Mouse (Mus musculus) lung, embryonic 15.5 days (tissue): Measurements from ENCODE around the gene Ndufs2. TPM values are rescaled to one million over a fixed set of nuclear protein-coding genes. Genes with fewer than 3 reads are reported as not detected.
"Not testable (repeated sequence)": the region's sequence is repeated elsewhere in the genome, so short reads cannot be mapped to it uniquely, and the experiment has no call there.

Experiments
- ATAC-seq: fragments of 200-750 bp; cut with Nextera tagmentation; 2 replicates; pipeline ENCODE4 v1.8.0; 2017; ENCODE audit warnings: moderate number of reproducible peaks, borderline replicate concordance; ENCODE audit not compliant: low FRiP score, low TSS enrichment; ENCODE audit errors: extremely low read depth
- H3K27ac ChIP-seq: fragments of 300-500 bp; sonication (generic); 2 replicates; pipeline ENCODE4 v1.5.1; 2015; ENCODE audit warnings: moderate library complexity, mild to moderate bottlenecking, inconsistent platforms
- H3K27me3 ChIP-seq: fragments of 300-500 bp; sonication (generic); 2 replicates; pipeline ENCODE4 v1.6.1; 2015; ENCODE audit warnings: inconsistent platforms
- H3K36me3 ChIP-seq: fragments of 300-500 bp; sonication (generic); 2 replicates; pipeline ENCODE4 v1.6.1; 2015; ENCODE audit warnings: inconsistent platforms
- H3K4me1 ChIP-seq: fragments of 300-500 bp; sonication (generic); 2 replicates; pipeline ENCODE4 v1.6.1; 2015; ENCODE audit warnings: inconsistent platforms
- H3K4me2 ChIP-seq: fragments of 300-500 bp; sonication (generic); 2 replicates; pipeline ENCODE4 v1.6.1; 2015; ENCODE audit warnings: inconsistent platforms, mild to moderate bottlenecking, moderate library complexity
- H3K4me3 ChIP-seq: fragments of 300-500 bp; sonication (generic); 2 replicates; pipeline ENCODE4 v1.5.1; 2015; ENCODE audit warnings: mild to moderate bottlenecking, inconsistent platforms
- H3K9ac ChIP-seq: fragments of 300-500 bp; sonication (generic); 2 replicates; pipeline ENCODE4 v1.6.1; 2015; ENCODE audit warnings: inconsistent platforms
- H3K9me3 ChIP-seq: fragments of 300-500 bp; sonication (generic); 2 replicates; pipeline ENCODE4 v1.6.1; 2016; ENCODE audit warnings: inconsistent platforms
- WGBS: fragments of 180-500 bp; shearing (Covaris S2); methylation state at CpG from one replicate; pipeline ENCODE4 v1.1.7; 2015; 5-methylcytosine and 5-hydroxymethylcytosine counted together
- polyA plus RNA-seq: library from polyadenylated mRNA; unstranded; fragments of >200 nt; fragmentation: Nextera tagmentation; extraction: Ambion mirVana; gene quantifications from 2 replicates; pipeline ENCODE4 v1.2.1, GENCODE M21; 2015

The Ndufs2 gene
- polyA plus RNA-seq, 1 experiment from 2014 or later: 241 TPM

DNA sequence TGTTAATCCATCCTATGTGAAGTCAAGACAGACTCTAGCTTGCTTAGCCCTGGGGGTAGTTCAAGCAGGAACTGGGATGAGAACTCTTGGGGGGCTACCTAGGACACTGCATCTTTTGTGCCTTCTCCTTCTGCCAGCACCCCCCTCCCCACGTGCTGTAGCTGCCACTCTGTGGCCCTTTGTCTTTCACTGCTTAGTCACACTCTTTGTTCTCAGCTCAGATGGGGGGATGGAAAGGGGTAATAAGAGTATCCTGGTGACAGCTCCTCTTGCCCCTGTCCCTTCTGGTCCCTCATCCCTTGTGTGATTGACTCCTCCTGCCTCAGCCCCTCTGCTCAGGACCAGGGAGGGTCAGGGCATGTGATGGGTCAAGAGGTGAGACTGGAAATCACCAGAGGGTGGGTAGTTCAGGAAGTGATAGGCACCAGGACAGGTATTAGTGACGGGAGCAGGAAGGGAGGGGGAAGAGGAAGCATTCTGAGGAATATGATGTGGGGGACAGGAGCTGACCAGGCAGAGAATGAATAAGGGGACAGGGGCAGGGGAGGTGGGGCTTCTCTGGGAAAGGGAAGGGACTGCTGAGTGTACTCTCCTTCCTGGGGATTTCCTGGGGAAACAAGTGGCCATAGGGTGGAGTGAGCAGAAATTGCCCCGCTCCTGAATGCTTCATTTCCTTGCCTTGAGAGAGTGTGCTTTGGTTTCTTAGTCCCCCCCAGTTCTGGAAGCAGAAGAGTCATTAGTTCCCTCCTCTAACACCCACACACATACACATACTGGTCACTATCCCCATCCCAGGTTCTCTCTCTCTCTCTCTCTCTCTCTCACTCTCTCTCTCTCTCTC is 2.6 kb downstream of the Ndufs2 start:
- 57% methylated on average over 3 of the region's 3 CpGs for WGBS
- no peak overlapping the region for H3K4me3 ChIP-seq
- peak overlapping the region; percentile 96 for H3K27ac ChIP-seq
- no peak overlapping the region for H3K9ac ChIP-seq
- 0 out of 2 replicates have a peak, but pooled peaks cover 4% of the 10 kb centered on the region for H3K27me3 ChIP-seq
- peak overlapping the region; percentile 23 for H3K4me2 ChIP-seq
- no peaks in the 10 kb centered on the region for H3K9me3 ChIP-seq
- peaks cover 66% of the 10 kb centered on the region for H3K4me1 ChIP-seq
- no peak; the same call in 1 of the 2 replicates for ATAC-seq
- H3K36me3 ChIP-seq: peaks cover 12% of the 10 kb centered on the region; the same call in 1 of the 2 replicates

GRCm38 (mm10) chr1:171247916-171248315 is 3.3 kb downstream of the Ndufs2 start:
- WGBS: 28% methylated on average over 4 of the region's 4 CpGs
- no peaks in the 10 kb centered on the region for H3K9me3 ChIP-seq
- peak overlapping the region; percentile 96 for H3K27ac ChIP-seq
- peaks cover 19% of the 10 kb centered on the region; the same call in 1 of the 2 replicates for H3K36me3 ChIP-seq
- 0 out of 2 replicates have a peak overlapping the region, but pooled peaks have one; percentile 48 for H3K9ac ChIP-seq
- H3K4me3 ChIP-seq: peak overlapping the region; percentile 84
- no peak for ATAC-seq
- peaks cover 66% of the 10 kb centered on the region for H3K4me1 ChIP-seq
- peak overlapping the region; percentile 71 for H3K4me2 ChIP-seq
- H3K27me3 ChIP-seq: 0 out of 2 replicates have a peak, but pooled peaks cover 4% of the 10 kb centered on the region

GRCm38 (mm10) chr1:171247453-171247841 is 3.7 kb downstream of the Ndufs2 start:
- Histone ChIP-seq H3K9me3 (no peaks in the 10 kb centered on the region), H3K36me3 (peaks cover 24% of the 10 kb centered on the region; the same call in 1 of the 2 replicates), H3K4me2 (peak overlapping the region; percentile 71), H3K27ac (peak overlapping the region; percentile 96), H3K9ac (peak overlapping the region; percentile 48), H3K27me3 (0 out of 2 replicates have a peak, but pooled peaks cover 4% of the 10 kb centered on the region), H3K4me1 (peaks cover 61% of the 10 kb centered on the region), H3K4me3 (peak overlapping the region; percentile 84)
- 7% methylated on average over 13 of the region's 13 CpGs for WGBS
- 0 out of 2 replicates have a peak, but pooled peaks have one; percentile 6 for ATAC-seq

GRCm38 (mm10) chr1:171246709-171247452 is 4.3 kb downstream of the Ndufs2 start:
- WGBS: under 1% methylated on average over 41 of the region's 41 CpGs
- H3K4me3 ChIP-seq: peak overlapping the region; percentile 84
- peaks cover 56% of the 10 kb centered on the region for H3K4me1 ChIP-seq
- H3K9ac ChIP-seq: peak overlapping the region; percentile 85
- ATAC-seq: peak; percentile 86
- H3K27ac ChIP-seq: peak overlapping the region; percentile 96
- H3K27me3 ChIP-seq: 0 out of 2 replicates have a peak, but pooled peaks cover 4% of the 10 kb centered on the region
- peaks cover 27% of the 10 kb centered on the region; the same call in 1 of the 2 replicates for H3K36me3 ChIP-seq
- H3K9me3 ChIP-seq: no peaks in the 10 kb centered on the region
- peak overlapping the region; percentile 75 for H3K4me2 ChIP-seq

DNA sequence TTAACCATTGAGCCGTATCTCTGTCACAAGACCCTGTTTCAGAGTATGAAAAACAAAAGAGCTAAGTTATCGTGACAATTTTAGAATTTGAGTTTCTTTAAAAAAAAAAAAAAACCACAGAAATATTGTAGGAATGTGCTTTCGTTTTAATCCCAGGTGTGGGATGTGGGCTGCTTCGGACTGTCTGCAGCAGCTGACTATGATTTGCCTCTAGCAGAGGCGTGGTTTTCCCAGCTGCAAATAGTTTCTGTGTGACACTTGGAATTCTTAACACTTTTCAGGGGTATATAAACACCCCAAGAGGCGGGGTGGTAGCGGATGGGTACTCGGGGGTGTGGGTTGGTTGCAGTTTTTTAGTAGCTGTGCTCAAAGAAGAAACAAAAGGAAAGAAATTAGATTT is 5.8 kb downstream of the Ndufs2 start:
- H3K9me3 ChIP-seq: no peaks in the 10 kb centered on the region
- peaks cover 41% of the 10 kb centered on the region for H3K4me1 ChIP-seq
- no peak overlapping the region for H3K9ac ChIP-seq
- H3K4me2 ChIP-seq: 0 out of 2 replicates have a peak overlapping the region, but pooled peaks have one; percentile 75
- 76% methylated on average over 8 of the region's 8 CpGs for WGBS
- no peaks in the 10 kb centered on the region for H3K27me3 ChIP-seq
- H3K4me3 ChIP-seq: no peak overlapping the region
- no peak overlapping the region for H3K27ac ChIP-seq
- no peak for ATAC-seq
- peaks cover 42% of the 10 kb centered on the region for H3K36me3 ChIP-seq

DNA sequence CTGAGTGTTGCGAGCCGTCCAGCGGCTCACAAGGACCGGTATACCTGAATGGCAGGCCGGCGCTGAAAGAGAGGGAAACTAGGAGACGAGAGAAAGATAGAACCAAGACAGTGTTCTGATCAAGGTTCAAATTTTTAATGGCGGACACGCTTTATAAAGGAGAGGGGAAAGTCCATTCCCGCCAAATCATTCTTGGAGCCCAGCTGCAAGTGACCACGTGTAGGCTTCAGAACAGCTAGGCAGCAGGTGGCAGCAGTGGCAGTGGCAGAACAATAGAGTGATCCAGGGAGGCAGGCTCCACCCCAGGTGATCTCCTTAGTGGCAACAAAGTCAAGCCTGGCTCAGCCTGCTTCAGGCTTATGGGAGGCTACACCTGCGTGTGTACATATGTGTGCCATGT is 9.2 kb downstream of the Ndufs2 start:
- not testable (repeated sequence) for H3K27me3 ChIP-seq, H3K27ac ChIP-seq, ATAC-seq, H3K9ac ChIP-seq, H3K4me2 ChIP-seq, H3K9me3 ChIP-seq, H3K4me3 ChIP-seq
- Histone ChIP-seq H3K36me3 (peaks cover 73% of the 10 kb centered on the region), H3K4me1 (peaks cover 13% of the 10 kb centered on the region)
- 83% methylated on average over 12 of the region's 12 CpGs for WGBS

GRCm38 (mm10) chr1:171240911-171241310 is 10.3 kb downstream of the Ndufs2 start:
- Histone ChIP-seq H3K27me3 (no peaks in the 10 kb centered on the region), H3K27ac (no peak overlapping the region), H3K4me2 (no peak overlapping the region), H3K36me3 (peaks cover 83% of the 10 kb centered on the region), H3K4me1 (peaks cover 7% of the 10 kb centered on the region), H3K9me3 (no peaks in the 10 kb centered on the region), H3K9ac (no peak overlapping the region), H3K4me3 (no peak overlapping the region)
- WGBS: 88% methylated on average over 10 of the region's 10 CpGs
- no peak for ATAC-seq

DNA sequence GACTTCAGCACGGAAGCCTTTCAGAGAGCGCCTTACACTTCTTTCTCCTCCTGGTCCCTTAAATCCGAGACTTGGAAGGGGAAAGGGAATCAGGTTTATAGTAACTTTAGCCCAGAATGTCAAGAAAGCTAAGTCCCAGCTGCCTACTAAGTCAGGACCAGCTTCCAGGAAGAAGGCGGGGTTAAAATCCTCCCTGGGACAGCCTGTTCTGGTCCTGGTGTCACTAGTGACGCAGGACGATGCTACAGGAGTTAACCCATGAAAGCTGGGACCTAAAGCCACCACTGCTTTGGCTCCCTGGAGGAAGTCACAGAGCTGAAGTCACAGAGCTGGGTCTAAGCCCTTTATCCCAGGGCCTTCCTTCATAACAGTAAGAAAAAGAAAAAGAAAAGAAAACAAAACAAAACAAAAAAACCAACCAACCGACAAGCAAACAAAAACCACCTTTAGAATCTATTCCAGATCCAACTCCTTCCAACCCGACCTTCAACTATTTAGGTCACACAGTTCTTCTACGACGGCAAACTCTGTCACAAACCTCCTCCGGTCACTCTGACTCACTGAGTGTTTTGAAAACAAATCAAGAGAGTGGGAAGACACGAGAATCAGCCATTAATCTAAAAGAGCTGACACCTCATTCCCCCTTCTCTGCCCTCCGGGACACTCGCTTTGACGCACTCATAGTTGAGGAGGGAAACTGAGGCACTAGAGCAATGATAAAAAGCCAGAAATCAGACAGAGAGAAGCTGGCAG is 11.0 kb downstream of the Ndufs2 start:
- H3K27ac ChIP-seq: no peak overlapping the region
- 63% methylated on average over 15 of the region's 15 CpGs for WGBS
- H3K9ac ChIP-seq: no peak overlapping the region
- no peak for ATAC-seq
- H3K9me3 ChIP-seq: no peaks in the 10 kb centered on the region
- H3K4me3 ChIP-seq: no peak overlapping the region
- no peak overlapping the region for H3K4me2 ChIP-seq
- no peaks in the 10 kb centered on the region for H3K27me3 ChIP-seq
- peaks cover 90% of the 10 kb centered on the region for H3K36me3 ChIP-seq
- H3K4me1 ChIP-seq: no peaks in the 10 kb centered on the region

- 67% methylated on average over 14 of the region's 14 CpGs for WGBS
- ATAC-seq: no peak
- Histone ChIP-seq H3K27me3 (no peaks in the 10 kb centered on the region), H3K4me2 (no peak overlapping the region), H3K4me1 (no peaks in the 10 kb centered on the region), H3K36me3 (peaks cover 92% of the 10 kb centered on the region), H3K27ac (no peak overlapping the region), H3K9ac (no peak overlapping the region), H3K9me3 (no peaks in the 10 kb centered on the region), H3K4me3 (no peak overlapping the region)
These were observed 12.7 kb downstream of the Ndufs2 start for GRCm38 (mm10) chr1:171238463-171238862.

DNA sequence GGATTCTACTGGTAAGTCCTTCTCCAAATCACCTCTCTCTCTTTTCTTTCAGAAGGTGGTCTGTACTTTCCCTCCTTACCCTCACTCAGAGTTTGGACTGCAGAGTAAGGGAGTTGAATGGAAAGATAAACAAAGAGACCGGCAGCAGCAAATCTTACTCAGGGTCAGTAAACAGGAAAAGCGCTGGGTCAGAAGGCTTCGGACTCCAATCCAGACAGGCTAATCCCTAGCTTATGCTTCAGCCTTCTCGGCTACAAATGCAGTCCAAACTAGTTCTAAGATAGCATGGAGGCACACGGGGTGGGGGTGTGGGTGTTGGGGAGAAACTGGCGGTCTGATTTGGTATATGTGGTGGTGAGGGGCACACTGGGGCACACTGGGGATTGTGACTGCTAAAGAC is 13.8 kb downstream of the Ndufs2 start:
- 66% methylated on average over 6 of the region's 6 CpGs for WGBS
- Histone ChIP-seq H3K27ac (no peak overlapping the region), H3K4me2 (no peak overlapping the region), H3K27me3 (no peaks in the 10 kb centered on the region), H3K36me3 (peaks cover 82% of the 10 kb centered on the region), H3K9ac (no peak overlapping the region), H3K4me1 (no peaks in the 10 kb centered on the region), H3K9me3 (no peaks in the 10 kb centered on the region), H3K4me3 (no peak overlapping the region)
- no peak for ATAC-seq

DNA sequence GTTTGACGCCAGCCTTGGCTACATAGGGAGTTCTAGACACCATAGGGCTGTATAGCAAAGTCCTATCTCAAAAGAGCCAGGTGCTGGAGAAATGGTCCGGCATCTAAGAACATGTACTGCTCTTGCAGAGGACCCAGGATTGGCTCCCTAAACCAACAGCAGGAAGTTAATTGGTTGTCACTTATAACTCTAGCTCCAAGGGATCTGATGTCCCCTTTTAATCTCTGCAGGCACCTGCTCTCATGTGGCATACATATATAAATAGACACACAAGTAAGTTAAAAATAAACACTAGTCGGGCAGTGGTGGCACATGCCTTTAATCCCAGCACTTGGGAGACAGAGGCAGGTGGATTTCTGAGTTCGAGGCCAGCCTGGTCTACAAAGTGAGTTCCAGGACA is 15.4 kb downstream of the Ndufs2 start:
- Histone ChIP-seq H3K9me3 (no peaks in the 10 kb centered on the region), H3K4me1 (no peaks in the 10 kb centered on the region), H3K4me2 (no peak overlapping the region), H3K4me3 (no peak overlapping the region), H3K27ac (no peak overlapping the region), H3K36me3 (peaks cover 68% of the 10 kb centered on the region), H3K9ac (no peak overlapping the region), H3K27me3 (no peaks in the 10 kb centered on the region)
- 77% methylated on average over 4 of the region's 4 CpGs for WGBS
- ATAC-seq: no peak
